Mouse (Mus musculus): Measurements from ENCODE around the gene Foxo1.

DNA sequence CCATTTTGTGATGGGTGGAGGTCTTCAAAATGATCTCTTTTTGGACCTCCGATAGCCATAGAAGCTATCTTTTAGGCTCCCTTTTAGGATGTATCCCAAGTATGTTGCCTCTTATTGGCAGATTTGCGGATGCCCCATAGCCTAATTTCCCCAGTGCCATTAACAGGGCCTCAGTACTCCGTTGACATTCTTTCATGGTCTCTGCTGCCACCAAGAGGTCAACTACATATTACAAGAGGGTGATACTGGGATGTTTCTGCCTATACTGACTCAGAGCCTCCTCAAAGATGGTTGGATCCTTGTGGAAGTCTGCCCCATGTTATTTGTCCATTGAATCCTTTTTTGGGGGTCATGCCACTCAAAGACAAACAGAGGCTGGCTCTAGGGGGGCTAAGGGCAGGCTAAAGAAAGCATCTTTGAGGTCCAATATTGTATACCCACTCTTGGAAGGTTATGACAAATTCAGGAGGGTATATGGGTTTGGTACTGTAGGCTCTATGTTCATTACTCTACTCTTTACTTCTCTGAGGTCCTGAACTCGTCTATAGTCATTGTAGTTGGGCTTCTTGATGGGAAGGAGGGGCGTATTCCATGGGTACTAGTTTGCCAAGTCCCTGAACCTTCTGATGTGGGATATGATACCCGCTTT lies 25.6 kb upstream of the Foxo1 start:
- no peak for TF ChIP-seq CTCF (IDR thresholded peaks at IDR 0.05; ENCODE audit: borderline replicate concordance, insufficient read depth, low read length)
- TF ChIP-seq POLR2A (IDR thresholded peaks at IDR 0.05; ENCODE audit: low read depth, low read length), result no peak

Data from embryonic fibroblast, embryonic 13.5 days (primary cell).